Mouse (Mus musculus): Measurements from ENCODE around the gene Tfpt. TPM values are rescaled to one million over a fixed set of nuclear protein-coding genes. Genes with fewer than 3 reads are reported as not detected.

Tfpt gene
- polyA plus RNA-seq, 1 experiment from 2014 or later = 22.4 TPM

- 0 out of 2 replicates have a peak, but pooled peaks cover 10% of the 10 kb centered on the region for H3K4me1 ChIP-seq (ENCODE audit: control insufficient read depth, insufficient read depth, low read length)
- peaks cover 27% of the 10 kb centered on the region for H3K36me3 ChIP-seq (ENCODE audit: control insufficient read depth, insufficient read depth, low read length)
- peak overlapping the region; percentile 88 for H3K27ac ChIP-seq (ENCODE audit: low read length)
- H3K9ac ChIP-seq (replicated peaks; ENCODE audit: low read depth, low read length) = peak overlapping the region; percentile 59
- WGBS = 34% methylated on average over 15 of the region's 15 CpGs
- H3K4me3 ChIP-seq (ENCODE audit: low read depth, low read length) = peak overlapping the region; percentile 59
- no peak for ATAC-seq (ENCODE audit: insufficient number of reproducible peaks, insufficient read depth, low FRiP score, low read depth)
- no peaks in the 10 kb centered on the region for H3K9me3 ChIP-seq (ENCODE audit: control insufficient read depth, low read depth, low read length)
- H3K4me2 ChIP-seq (replicated peaks; ENCODE audit: low read depth, low read length) = peak overlapping the region; percentile 49
- no peaks in the 10 kb centered on the region for H3K27me3 ChIP-seq (ENCODE audit: control insufficient read depth, insufficient read depth, low read length)
Observed at GRCm38 (mm10) chr7:3664524-3665214, 34.9 kb upstream of the Tfpt start.

- no peak overlapping the region for H3K4me3 ChIP-seq (ENCODE audit: low read depth, low read length)
- H3K9me3 ChIP-seq (ENCODE audit: control insufficient read depth, low read depth, low read length) = no peaks in the 10 kb centered on the region
- H3K27me3 ChIP-seq (ENCODE audit: control insufficient read depth, insufficient read depth, low read length) = no peaks in the 10 kb centered on the region
- no peak for ATAC-seq (ENCODE audit: insufficient number of reproducible peaks, insufficient read depth, low FRiP score, low read depth)
- H3K27ac ChIP-seq (ENCODE audit: low read length) = no peak overlapping the region
- 92% methylated on average over 14 of the region's 14 CpGs for WGBS
- H3K9ac ChIP-seq (replicated peaks; ENCODE audit: low read depth, low read length) = no peak overlapping the region
- H3K4me1 ChIP-seq (ENCODE audit: control insufficient read depth, insufficient read depth, low read length) = 0 out of 2 replicates have a peak, but pooled peaks cover 2% of the 10 kb centered on the region
- H3K4me2 ChIP-seq (replicated peaks; ENCODE audit: low read depth, low read length) = no peak overlapping the region
- H3K36me3 ChIP-seq (ENCODE audit: control insufficient read depth, insufficient read depth, low read length) = peaks cover 86% of the 10 kb centered on the region
Observed at GRCm38 (mm10) chr7:3658578-3658977, 28.8 kb upstream of the Tfpt start.

- Histone ChIP-seq H3K9ac (replicated peaks; ENCODE audit: low read depth, low read length) (no peak overlapping the region), H3K27ac (ENCODE audit: low read length) (no peak overlapping the region), H3K36me3 (ENCODE audit: control insufficient read depth, insufficient read depth, low read length) (peaks cover 91% of the 10 kb centered on the region), H3K27me3 (ENCODE audit: control insufficient read depth, insufficient read depth, low read length) (no peaks in the 10 kb centered on the region), H3K4me2 (replicated peaks; ENCODE audit: low read depth, low read length) (no peak overlapping the region), H3K9me3 (ENCODE audit: control insufficient read depth, low read depth, low read length) (no peaks in the 10 kb centered on the region), H3K4me1 (ENCODE audit: control insufficient read depth, insufficient read depth, low read length) (no peaks in the 10 kb centered on the region), H3K4me3 (ENCODE audit: low read depth, low read length) (no peak overlapping the region)
- 83% methylated on average over 4 of the region's 4 CpGs for WGBS
- no peak for ATAC-seq (ENCODE audit: insufficient number of reproducible peaks, insufficient read depth, low FRiP score, low read depth)
Observed at GRCm38 (mm10) chr7:3656966-3657365, 27.2 kb upstream of the Tfpt start.

GRCm38 (mm10) chr7:3646641-3647040, 16.9 kb upstream of the Tfpt start:
- no peaks in the 10 kb centered on the region for H3K27me3 ChIP-seq (ENCODE audit: control insufficient read depth, insufficient read depth, low read length)
- H3K9ac ChIP-seq (replicated peaks; ENCODE audit: low read depth, low read length) = peak overlapping the region; percentile 97
- peaks cover 21% of the 10 kb centered on the region for H3K36me3 ChIP-seq (ENCODE audit: control insufficient read depth, insufficient read depth, low read length)
- H3K4me3 ChIP-seq (ENCODE audit: low read depth, low read length) = peak overlapping the region; percentile 91
- H3K4me1 ChIP-seq (ENCODE audit: control insufficient read depth, insufficient read depth, low read length) = peaks cover 27% of the 10 kb centered on the region
- no peak for ATAC-seq (ENCODE audit: insufficient number of reproducible peaks, insufficient read depth, low FRiP score, low read depth)
- H3K27ac ChIP-seq (ENCODE audit: low read length) = no peak overlapping the region
- peak overlapping the region; percentile 91 for H3K4me2 ChIP-seq (replicated peaks; ENCODE audit: low read depth, low read length)
- H3K9me3 ChIP-seq (ENCODE audit: control insufficient read depth, low read depth, low read length) = no peaks in the 10 kb centered on the region
- WGBS = 55% methylated on average over 4 of the region's 4 CpGs

DNA sequence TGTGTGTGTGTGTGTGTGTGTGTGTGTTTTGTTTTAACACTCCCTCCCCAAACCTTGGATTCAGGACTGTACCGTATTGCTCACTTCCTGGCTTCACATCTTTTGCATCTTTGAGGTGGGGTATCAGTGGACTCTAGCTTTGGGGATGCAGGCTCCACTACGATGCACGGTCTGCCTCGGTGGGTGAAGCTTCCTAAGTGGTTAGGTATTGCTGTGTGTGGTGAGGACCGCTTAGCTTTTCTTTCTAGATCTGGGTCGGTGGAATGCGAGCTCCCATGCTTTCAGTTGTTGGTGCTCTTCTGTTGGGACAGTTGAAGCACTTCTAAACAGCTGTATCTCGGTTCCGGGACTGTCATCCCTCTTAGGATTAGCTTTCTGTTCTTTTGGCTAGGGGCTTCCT, 16.5 kb upstream of the Tfpt start:
- ATAC-seq (ENCODE audit: insufficient number of reproducible peaks, insufficient read depth, low FRiP score, low read depth) = no peak
- Histone ChIP-seq H3K9ac (replicated peaks; ENCODE audit: low read depth, low read length) (peak overlapping the region; percentile 97), H3K36me3 (ENCODE audit: control insufficient read depth, insufficient read depth, low read length) (peaks cover 17% of the 10 kb centered on the region; the same call in 1 of the 2 replicates), H3K27me3 (ENCODE audit: control insufficient read depth, insufficient read depth, low read length) (no peaks in the 10 kb centered on the region), H3K27ac (ENCODE audit: low read length) (no peak overlapping the region; the same call in 1 of the 2 replicates), H3K4me1 (ENCODE audit: control insufficient read depth, insufficient read depth, low read length) (peaks cover 27% of the 10 kb centered on the region), H3K9me3 (ENCODE audit: control insufficient read depth, low read depth, low read length) (no peaks in the 10 kb centered on the region), H3K4me2 (replicated peaks; ENCODE audit: low read depth, low read length) (peak overlapping the region; percentile 91), H3K4me3 (ENCODE audit: low read depth, low read length) (peak overlapping the region; percentile 91)
- 5% methylated on average over 9 of the region's 9 CpGs for WGBS

DNA sequence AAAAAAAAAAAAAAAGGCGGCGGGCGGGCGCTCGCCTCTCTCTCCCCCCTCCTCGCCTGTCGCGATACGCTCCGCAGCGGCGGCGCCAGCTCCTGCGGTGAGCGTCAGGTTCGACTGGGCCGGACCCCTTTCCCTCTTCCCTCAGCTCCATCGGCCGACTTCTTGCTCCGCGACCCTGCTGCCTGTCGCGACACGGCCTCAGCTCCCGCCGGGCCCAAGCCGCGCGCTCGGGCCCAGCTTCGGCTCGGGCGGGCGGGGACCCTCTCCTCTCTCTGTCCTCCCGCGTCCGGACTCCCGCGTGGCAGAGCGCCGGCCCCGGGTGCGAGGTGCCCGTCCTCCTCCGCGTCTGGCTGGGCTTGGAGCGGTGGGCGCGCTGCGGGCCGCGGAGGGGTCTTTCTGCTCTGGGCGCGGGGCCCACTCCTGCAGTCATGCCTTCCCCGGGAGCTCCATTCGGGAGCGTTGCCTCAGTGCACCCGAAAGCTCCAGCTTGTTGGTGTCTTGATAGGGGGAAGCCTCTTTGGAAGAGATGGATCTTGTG, 15.8 kb upstream of the Tfpt start:
- H3K27ac ChIP-seq (ENCODE audit: low read length) = peak overlapping the region; percentile 98
- H3K9me3 ChIP-seq (ENCODE audit: control insufficient read depth, low read depth, low read length) = no peaks in the 10 kb centered on the region
- no peak for ATAC-seq (ENCODE audit: insufficient number of reproducible peaks, insufficient read depth, low FRiP score, low read depth)

DNA sequence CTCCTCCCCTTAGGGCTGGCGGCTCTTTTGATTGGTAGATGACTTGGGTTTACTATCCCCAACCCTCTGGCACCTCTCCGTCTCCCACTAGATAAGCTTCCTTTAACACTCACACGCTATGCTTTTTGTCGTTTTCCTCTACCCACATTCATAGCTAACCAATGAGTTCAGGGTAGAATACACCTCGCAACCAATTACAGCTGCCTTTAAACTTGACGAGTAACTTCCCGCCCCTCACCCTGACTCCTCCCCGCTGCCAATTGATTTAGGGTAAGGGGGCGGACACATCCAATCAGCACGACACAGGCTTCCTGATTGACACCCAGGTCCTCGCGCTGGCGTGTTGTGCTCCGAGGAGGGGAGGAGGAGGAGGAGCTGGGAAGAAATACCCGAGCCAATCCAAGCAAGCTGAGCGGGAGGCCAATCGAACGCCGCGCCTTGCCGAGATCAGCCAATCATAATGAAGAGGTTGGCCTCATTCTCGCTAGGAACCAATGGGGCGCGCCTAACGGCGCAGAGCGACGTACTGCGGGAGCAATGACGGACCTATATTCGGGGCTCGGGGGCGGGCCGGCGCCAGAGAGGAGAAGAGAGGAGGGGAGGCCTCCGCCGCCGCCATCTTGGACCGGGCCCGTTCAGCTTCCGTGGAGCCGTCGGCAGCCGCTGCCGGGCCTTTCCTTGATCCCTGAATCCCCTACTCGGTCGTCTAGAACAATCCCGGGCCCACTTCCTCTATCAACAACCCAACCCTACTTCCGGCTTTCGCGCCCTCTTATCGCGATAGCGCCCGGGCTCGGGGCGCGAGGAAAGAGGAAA, 15.2 kb upstream of the Tfpt start, which contains the start of gene Cnot3:
TSS of gene Cnot3 (plus strand) at position 597 of the 816 bp plus-strand sequence.
- Histone ChIP-seq H3K27ac (ENCODE audit: low read length) (peak within 1 kb of the TSS; percentile 98), H3K4me1 (ENCODE audit: control insufficient read depth, insufficient read depth, low read length) (peaks cover 27% of the 10 kb centered on the region), H3K9ac (replicated peaks; ENCODE audit: low read depth, low read length) (peak within 1 kb of the TSS; percentile 97), H3K9me3 (ENCODE audit: control insufficient read depth, low read depth, low read length) (no peaks in the 10 kb centered on the region), H3K36me3 (ENCODE audit: control insufficient read depth, insufficient read depth, low read length) (peaks cover 15% of the 10 kb centered on the region), H3K4me3 (ENCODE audit: low read depth, low read length) (peak within 1 kb of the TSS; percentile 91), H3K27me3 (ENCODE audit: control insufficient read depth, insufficient read depth, low read length) (no peaks in the 10 kb centered on the region), H3K4me2 (replicated peaks; ENCODE audit: low read depth, low read length) (peak within 1 kb of the TSS; percentile 91)
- peak; percentile 98 for ATAC-seq (ENCODE audit: insufficient number of reproducible peaks, insufficient read depth, low FRiP score, low read depth)
- WGBS = under 1% methylated on average over 43 of the region's 58 CpGs

More for the DNA sequence above, 15.8 kb upstream of the Tfpt start:
- Histone ChIP-seq H3K4me3 (ENCODE audit: low read depth, low read length) (peak overlapping the region; percentile 91), H3K4me1 (ENCODE audit: control insufficient read depth, insufficient read depth, low read length) (peaks cover 27% of the 10 kb centered on the region), H3K4me2 (replicated peaks; ENCODE audit: low read depth, low read length) (peak overlapping the region; percentile 91), H3K36me3 (ENCODE audit: control insufficient read depth, insufficient read depth, low read length) (peaks cover 16% of the 10 kb centered on the region), H3K27me3 (ENCODE audit: control insufficient read depth, insufficient read depth, low read length) (no peaks in the 10 kb centered on the region), H3K9ac (replicated peaks; ENCODE audit: low read depth, low read length) (peak overlapping the region; percentile 97)
- under 1% methylated on average over 52 of the region's 58 CpGs for WGBS

- Histone ChIP-seq H3K36me3 (ENCODE audit: control insufficient read depth, insufficient read depth, low read length) (peaks cover 10% of the 10 kb centered on the region), H3K4me1 (ENCODE audit: control insufficient read depth, insufficient read depth, low read length) (peaks cover 27% of the 10 kb centered on the region), H3K9me3 (ENCODE audit: control insufficient read depth, low read depth, low read length) (no peaks in the 10 kb centered on the region), H3K4me3 (ENCODE audit: low read depth, low read length) (peak overlapping the region; percentile 91), H3K4me2 (replicated peaks; ENCODE audit: low read depth, low read length) (peak overlapping the region; percentile 54), H3K9ac (replicated peaks; ENCODE audit: low read depth, low read length) (no peak overlapping the region), H3K27me3 (ENCODE audit: control insufficient read depth, insufficient read depth, low read length) (no peaks in the 10 kb centered on the region), H3K27ac (ENCODE audit: low read length) (no peak overlapping the region; the same call in 1 of the 2 replicates)
- WGBS = 2% methylated on average over 11 of the region's 11 CpGs
- no peak for ATAC-seq (ENCODE audit: insufficient number of reproducible peaks, insufficient read depth, low FRiP score, low read depth)
Observed at GRCm38 (mm10) chr7:3644348-3644671, 14.6 kb upstream of the Tfpt start.

Measured in stomach, embryonic 14.5 days (tissue).